Mouse (Mus musculus): ENCODE measurements at regions not wholly inside any gene's neighbourhood (a gene's known extent, or its start where the extent isn't known, plus 50 kb on each side); places are given as distances from the start of the nearest gene placed in this dataset.

DNA sequence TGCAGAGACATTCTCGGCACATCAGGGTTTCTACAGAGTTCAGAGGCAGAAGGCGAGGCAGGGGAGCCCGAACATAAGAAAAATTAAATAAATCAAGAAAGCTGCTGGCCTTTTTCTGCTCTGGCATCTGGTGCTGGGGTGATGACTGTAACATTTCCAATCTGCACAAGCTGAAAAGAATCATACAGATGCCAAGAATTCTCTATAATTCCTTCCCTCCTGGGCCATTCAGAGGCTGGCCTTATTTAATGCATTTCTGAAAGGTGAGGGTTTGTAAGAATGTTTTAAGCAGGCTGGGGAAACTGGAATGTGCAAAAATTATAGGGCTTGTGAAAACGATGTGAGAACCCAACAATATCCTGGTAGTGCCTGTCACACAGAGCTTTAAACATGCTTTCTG is 556.2 kb upstream of the Ddx18 start:
- H3K36me3 ChIP-seq (ENCODE audit: control insufficient read depth, insufficient read depth, low read length) = no peaks in the 10 kb centered on the region
- DNase-seq (ENCODE audit: low spot score) = no peak
- 78% methylated on average over 4 of the region's 4 CpGs for WGBS
- no peaks in the 10 kb centered on the region for H3K27me3 ChIP-seq (ENCODE audit: control insufficient read depth, insufficient read depth, low read length)
- H3K27ac ChIP-seq (ENCODE audit: low read depth, low read length) = no peak overlapping the region
- H3K4me1 ChIP-seq (replicated peaks; ENCODE audit: control insufficient read depth, insufficient read depth, low read length) = no peaks in the 10 kb centered on the region
- H3K9ac ChIP-seq (ENCODE audit: low read depth, low read length) = no peak overlapping the region
- no peak for ATAC-seq (ENCODE audit: low FRiP score)
- no peaks in the 10 kb centered on the region for H3K9me3 ChIP-seq (ENCODE audit: control insufficient read depth, low read length)
- no peak overlapping the region for H3K4me3 ChIP-seq (ENCODE audit: low read depth, low read length)
- H3K4me2 ChIP-seq (replicated peaks; ENCODE audit: low read depth, low read length) = no peak overlapping the region

DNA sequence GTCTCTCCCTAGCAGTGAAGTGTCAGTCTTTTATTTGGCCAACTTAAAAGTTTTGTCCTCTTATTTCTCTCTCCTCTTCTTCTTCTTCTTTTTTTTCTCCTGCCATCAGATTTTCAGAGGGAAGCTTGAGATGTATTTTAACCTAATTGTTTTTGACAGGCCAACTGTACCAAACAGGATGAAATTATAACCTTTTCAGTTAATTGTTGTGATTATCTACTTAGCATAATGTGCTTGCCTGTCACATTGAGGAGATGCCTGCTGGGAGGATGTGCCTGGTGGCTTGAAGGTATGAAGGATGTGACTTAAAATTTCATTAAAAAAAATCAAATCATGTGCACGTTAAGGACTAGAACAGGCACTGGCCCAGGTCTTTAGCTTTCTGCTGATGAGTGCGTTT is 527.9 kb upstream of the Ddx18 start:
- Histone ChIP-seq H3K27me3 (ENCODE audit: control insufficient read depth, insufficient read depth, low read length) (no peaks in the 10 kb centered on the region), H3K4me1 (replicated peaks; ENCODE audit: control insufficient read depth, insufficient read depth, low read length) (no peaks in the 10 kb centered on the region), H3K36me3 (ENCODE audit: control insufficient read depth, insufficient read depth, low read length) (no peaks in the 10 kb centered on the region), H3K27ac (ENCODE audit: low read depth, low read length) (no peak overlapping the region), H3K9ac (ENCODE audit: low read depth, low read length) (no peak overlapping the region), H3K4me2 (replicated peaks; ENCODE audit: low read depth, low read length) (no peak overlapping the region), H3K4me3 (ENCODE audit: low read depth, low read length) (no peak overlapping the region), H3K9me3 (ENCODE audit: control insufficient read depth, low read length) (no peaks in the 10 kb centered on the region)
- ATAC-seq (ENCODE audit: low FRiP score) (no peak), DNase-seq (ENCODE audit: low spot score) (no peak)
- WGBS = 86% methylated on average over 2 of the region's 2 CpGs

DNA sequence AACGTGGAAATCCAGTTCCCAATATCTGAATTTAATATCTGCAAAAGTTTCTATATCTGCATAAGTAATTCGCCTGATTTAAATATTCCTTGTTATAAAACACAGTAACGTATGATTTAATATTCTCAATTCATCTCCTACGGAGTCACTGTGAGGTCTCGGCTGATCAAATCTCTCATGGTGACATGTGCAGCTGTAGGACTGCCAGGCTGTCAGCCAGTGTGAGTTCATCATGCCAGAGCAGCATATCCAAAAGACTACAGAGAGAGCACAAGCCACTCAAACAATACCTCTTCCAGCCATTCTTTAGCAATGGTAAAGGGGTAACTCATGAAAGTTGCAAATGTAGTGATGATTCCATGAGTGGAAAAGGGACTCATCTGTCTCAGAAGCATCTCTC is 514.7 kb upstream of the Ddx18 start:
- H3K9ac ChIP-seq (ENCODE audit: low read depth, low read length) = no peak overlapping the region
- H3K4me3 ChIP-seq (ENCODE audit: low read depth, low read length) = no peak overlapping the region
- ATAC-seq (ENCODE audit: low FRiP score) (no peak), DNase-seq (ENCODE audit: low spot score) (no peak)
- 84% methylated on average over 5 of the region's 5 CpGs for WGBS
- H3K36me3 ChIP-seq (ENCODE audit: control insufficient read depth, insufficient read depth, low read length) = no peaks in the 10 kb centered on the region
- no peak overlapping the region for H3K27ac ChIP-seq (ENCODE audit: low read depth, low read length)
- H3K4me2 ChIP-seq (replicated peaks; ENCODE audit: low read depth, low read length) = no peak overlapping the region
- H3K27me3 ChIP-seq (ENCODE audit: control insufficient read depth, insufficient read depth, low read length) = no peaks in the 10 kb centered on the region
- no peaks in the 10 kb centered on the region for H3K4me1 ChIP-seq (replicated peaks; ENCODE audit: control insufficient read depth, insufficient read depth, low read length)
- H3K9me3 ChIP-seq (ENCODE audit: control insufficient read depth, low read length) = no peaks in the 10 kb centered on the region

- Histone ChIP-seq H3K27me3 (ENCODE audit: control insufficient read depth, insufficient read depth, low read length) (no peaks in the 10 kb centered on the region), H3K36me3 (ENCODE audit: control insufficient read depth, insufficient read depth, low read length) (no peaks in the 10 kb centered on the region)
- 84% methylated on average over 5 of the region's 5 CpGs for WGBS
Measured at GRCm38 (mm10) chr1:122076085-122076484, 508.3 kb upstream of the Ddx18 start.

DNA sequence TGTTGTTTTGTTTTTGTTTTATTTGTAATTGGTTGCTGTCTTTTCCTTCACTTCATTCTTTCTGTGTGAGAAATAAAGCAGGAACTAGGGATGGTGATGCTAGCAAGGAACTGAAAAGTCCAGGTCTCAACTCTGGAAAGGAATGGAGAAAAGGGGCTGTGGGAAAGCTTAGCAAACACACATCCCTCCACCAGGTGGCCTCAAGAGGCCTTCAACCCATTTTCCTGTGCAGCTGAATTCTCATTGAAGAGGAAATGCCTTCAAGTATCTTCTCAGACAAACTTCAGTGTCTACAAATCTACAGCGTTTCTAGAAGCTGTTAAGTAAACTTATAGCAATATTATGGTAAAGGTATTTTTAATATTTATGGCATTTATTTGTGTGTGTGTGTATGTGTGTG is 487.4 kb upstream of the Ddx18 start:
- Histone ChIP-seq H3K27me3 (ENCODE audit: control insufficient read depth, insufficient read depth, low read length) (no peaks in the 10 kb centered on the region), H3K4me3 (ENCODE audit: low read depth, low read length) (no peak overlapping the region), H3K9me3 (ENCODE audit: control insufficient read depth, low read length) (no peaks in the 10 kb centered on the region), H3K9ac (ENCODE audit: low read depth, low read length) (no peak overlapping the region), H3K27ac (ENCODE audit: low read depth, low read length) (no peak overlapping the region), H3K36me3 (ENCODE audit: control insufficient read depth, insufficient read depth, low read length) (no peaks in the 10 kb centered on the region), H3K4me2 (replicated peaks; ENCODE audit: low read depth, low read length) (no peak overlapping the region), H3K4me1 (replicated peaks; ENCODE audit: control insufficient read depth, insufficient read depth, low read length) (no peaks in the 10 kb centered on the region)
- WGBS = 83% methylated on average over 1 of the region's 1 CpGs
- DNase-seq (ENCODE audit: low spot score) (no peak), ATAC-seq (ENCODE audit: low FRiP score) (no peak)

More at GRCm38 (mm10) chr1:122076085-122076484, 508.3 kb upstream of the Ddx18 start:
- DNase-seq (ENCODE audit: low spot score) = no peak
- Histone ChIP-seq H3K9ac (ENCODE audit: low read depth, low read length) (no peak overlapping the region), H3K4me3 (ENCODE audit: low read depth, low read length) (no peak overlapping the region), H3K27ac (ENCODE audit: low read depth, low read length) (no peak overlapping the region), H3K4me1 (replicated peaks; ENCODE audit: control insufficient read depth, insufficient read depth, low read length) (no peaks in the 10 kb centered on the region), H3K9me3 (ENCODE audit: control insufficient read depth, low read length) (no peaks in the 10 kb centered on the region), H3K4me2 (replicated peaks; ENCODE audit: low read depth, low read length) (no peak overlapping the region)
- no peak for ATAC-seq (ENCODE audit: low FRiP score)

- no peak for DNase-seq (ENCODE audit: low spot score)
- H3K27ac ChIP-seq (ENCODE audit: low read depth, low read length) = no peak overlapping the region
Measured at GRCm38 (mm10) chr1:122048112-122048725, 480.4 kb upstream of the Ddx18 start.

GRCm38 (mm10) chr1:122043896-122044295 is 476.1 kb upstream of the Ddx18 start:
- no peak overlapping the region for H3K9ac ChIP-seq (ENCODE audit: low read depth, low read length)
- no peaks in the 10 kb centered on the region for H3K36me3 ChIP-seq (ENCODE audit: control insufficient read depth, insufficient read depth, low read length)
- WGBS = 77% methylated on average over 1 of the region's 1 CpGs
- no peaks in the 10 kb centered on the region for H3K9me3 ChIP-seq (ENCODE audit: control insufficient read depth, low read length)
- H3K4me2 ChIP-seq (replicated peaks; ENCODE audit: low read depth, low read length) = no peak overlapping the region
- H3K4me1 ChIP-seq (replicated peaks; ENCODE audit: control insufficient read depth, insufficient read depth, low read length) = no peaks in the 10 kb centered on the region
- DNase-seq (ENCODE audit: low spot score) (no peak), ATAC-seq (ENCODE audit: low FRiP score) (no peak)
- H3K27me3 ChIP-seq (ENCODE audit: control insufficient read depth, insufficient read depth, low read length) = no peaks in the 10 kb centered on the region
- H3K4me3 ChIP-seq (ENCODE audit: low read depth, low read length) = no peak overlapping the region
- H3K27ac ChIP-seq (ENCODE audit: low read depth, low read length) = no peak overlapping the region

More at GRCm38 (mm10) chr1:122048112-122048725, 480.4 kb upstream of the Ddx18 start:
- Histone ChIP-seq H3K27me3 (ENCODE audit: control insufficient read depth, insufficient read depth, low read length) (no peaks in the 10 kb centered on the region), H3K9ac (ENCODE audit: low read depth, low read length) (no peak overlapping the region), H3K9me3 (ENCODE audit: control insufficient read depth, low read length) (no peaks in the 10 kb centered on the region), H3K4me1 (replicated peaks; ENCODE audit: control insufficient read depth, insufficient read depth, low read length) (no peaks in the 10 kb centered on the region), H3K4me2 (replicated peaks; ENCODE audit: low read depth, low read length) (no peak overlapping the region), H3K36me3 (ENCODE audit: control insufficient read depth, insufficient read depth, low read length) (no peaks in the 10 kb centered on the region), H3K4me3 (ENCODE audit: low read depth, low read length) (no peak overlapping the region)
- no peak for ATAC-seq (ENCODE audit: low FRiP score)
- WGBS = 77% methylated on average over 2 of the region's 2 CpGs

DNA sequence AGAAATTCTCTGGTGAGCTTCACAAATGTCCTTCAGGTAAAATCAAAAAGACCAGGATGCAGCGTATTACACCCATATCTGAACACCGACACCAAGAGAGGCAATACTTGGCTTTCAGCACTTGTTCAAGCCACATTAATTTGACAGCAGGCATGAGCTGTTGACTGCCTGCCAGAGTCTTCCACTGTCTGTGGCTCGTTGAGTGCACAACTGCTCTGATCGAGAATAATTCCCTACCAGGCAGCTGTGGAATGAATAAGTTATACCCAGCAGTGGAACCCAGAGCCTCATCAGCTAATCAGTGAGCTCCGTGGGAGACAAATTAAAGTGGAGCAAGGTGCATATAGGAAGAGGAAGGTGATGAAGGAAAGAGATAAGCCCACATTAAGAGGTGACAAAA is 475.3 kb upstream of the Ddx18 start:
- WGBS = 88% methylated on average over 5 of the region's 5 CpGs
- H3K27ac ChIP-seq (ENCODE audit: low read depth, low read length) = no peak overlapping the region
- no peaks in the 10 kb centered on the region for H3K36me3 ChIP-seq (ENCODE audit: control insufficient read depth, insufficient read depth, low read length)
- no peak overlapping the region for H3K4me2 ChIP-seq (replicated peaks; ENCODE audit: low read depth, low read length)
- no peaks in the 10 kb centered on the region for H3K4me1 ChIP-seq (replicated peaks; ENCODE audit: control insufficient read depth, insufficient read depth, low read length)
- no peaks in the 10 kb centered on the region for H3K27me3 ChIP-seq (ENCODE audit: control insufficient read depth, insufficient read depth, low read length)
- H3K4me3 ChIP-seq (ENCODE audit: low read depth, low read length) = no peak overlapping the region
- ATAC-seq (ENCODE audit: low FRiP score) = no peak
- no peak for DNase-seq (ENCODE audit: low spot score)
- no peak overlapping the region for H3K9ac ChIP-seq (ENCODE audit: low read depth, low read length)
- no peaks in the 10 kb centered on the region for H3K9me3 ChIP-seq (ENCODE audit: control insufficient read depth, low read length)

DNA sequence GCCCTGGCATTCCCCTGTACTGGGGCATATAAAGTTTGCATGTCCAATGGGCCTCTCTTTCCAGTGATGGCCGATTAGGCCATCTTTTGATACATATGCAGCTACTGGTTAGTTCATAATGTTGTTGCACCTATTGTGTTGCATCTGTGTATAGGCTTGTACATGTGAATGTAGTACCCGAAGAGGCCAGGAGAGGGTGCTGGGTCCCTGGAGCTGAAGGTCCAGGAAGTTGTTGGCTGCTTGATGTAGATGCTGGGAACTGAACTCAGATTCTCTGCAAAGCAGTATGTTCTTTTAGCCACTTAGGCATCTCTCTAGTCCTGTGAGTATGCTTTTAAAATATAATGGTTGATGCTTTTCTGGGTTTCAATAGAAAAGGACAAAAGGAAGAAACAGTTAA is 440.0 kb upstream of the Ddx18 start:
- Histone ChIP-seq H3K4me2 (replicated peaks; ENCODE audit: low read depth, low read length) (no peak overlapping the region), H3K9ac (ENCODE audit: low read depth, low read length) (no peak overlapping the region), H3K9me3 (ENCODE audit: control insufficient read depth, low read length) (no peaks in the 10 kb centered on the region), H3K36me3 (ENCODE audit: control insufficient read depth, insufficient read depth, low read length) (no peaks in the 10 kb centered on the region), H3K4me3 (ENCODE audit: low read depth, low read length) (no peak overlapping the region), H3K27me3 (ENCODE audit: control insufficient read depth, insufficient read depth, low read length) (no peaks in the 10 kb centered on the region), H3K4me1 (replicated peaks; ENCODE audit: control insufficient read depth, insufficient read depth, low read length) (no peaks in the 10 kb centered on the region), H3K27ac (ENCODE audit: low read depth, low read length) (no peak overlapping the region)
- DNase-seq (ENCODE audit: low spot score) (no peak), ATAC-seq (ENCODE audit: low FRiP score) (no peak)
- WGBS = 81% methylated on average over 2 of the region's 2 CpGs

Measured in hindbrain, embryonic 11.5 days (tissue).